Mouse (Mus musculus) forebrain, postnatal 0 days (tissue): ENCODE data around the gene Tnfrsf23. TPM values are rescaled to one million over a fixed set of nuclear protein-coding genes. Genes with fewer than 3 reads are reported as not detected.
"Not testable (repeated sequence)": the region's sequence is repeated elsewhere in the genome, so short reads cannot be mapped to it uniquely, and the experiment has no call there.

ENCODE experiments used
- ATAC-seq: fragments of 200-750 bp; cut with Nextera tagmentation; 2 replicates; pipeline ENCODE4 v1.8.0; 2017; ENCODE audit warnings: mild to moderate bottlenecking, moderate library complexity
- DNase-seq: peaks from one replicate; pipeline ENCODE4 v3.0.0-alpha.2; 2015
- H3K27ac ChIP-seq: fragments of 300-500 bp; sonication (generic); 2 replicates; pipeline ENCODE4 v1.5.1; 2014; ENCODE audit warnings: low read depth, mild to moderate bottlenecking, antibody characterized with exemption, low read length, moderate library complexity, mixed read lengths
- H3K27me3 ChIP-seq: fragments of 300-500 bp; sonication (generic); 2 replicates; pipeline ENCODE4 v1.6.1; 2014; ENCODE audit warnings: mild to moderate bottlenecking, low read length, mixed read lengths; ENCODE audit not compliant: insufficient read depth
- H3K36me3 ChIP-seq: fragments of 300-500 bp; sonication (generic); 2 replicates; pipeline ENCODE4 v1.6.1; 2014; ENCODE audit warnings: mild to moderate bottlenecking, moderate library complexity; ENCODE audit not compliant: insufficient read depth
- H3K4me1 ChIP-seq: fragments of 300-500 bp; sonication (generic); 2 replicates; pipeline ENCODE4 v1.6.1; 2014; ENCODE audit warnings: antibody characterized with exemption; ENCODE audit not compliant: insufficient read depth
- H3K4me2 ChIP-seq: fragments of 300-500 bp; sonication (generic); 2 replicates; pipeline ENCODE4 v1.6.1; 2014; ENCODE audit warnings: low read depth, mild to moderate bottlenecking, moderate library complexity
- H3K4me3 ChIP-seq: fragments of 300-500 bp; sonication (generic); 2 replicates; pipeline ENCODE4 v1.5.1; 2014; ENCODE audit warnings: low read depth, low read length, mixed read lengths
- H3K9ac ChIP-seq: fragments of 300-500 bp; sonication (generic); 2 replicates; pipeline ENCODE4 v1.6.1; 2014; ENCODE audit warnings: mild to moderate bottlenecking
- H3K9me3 ChIP-seq: fragments of 300-500 bp; sonication (generic); 2 replicates; pipeline ENCODE4 v1.6.1; 2016; ENCODE audit warnings: low read length
- CTCF ChIP-seq: sonication (generic); IDR thresholded peaks from 2 replicates; pipeline ENCODE4 v1.5.1; 2016; ENCODE audit warnings: antibody characterized with exemption, control low read depth, low read depth
- WGBS: fragments of 180-500 bp; shearing (Covaris S2); extraction: QIAGEN DNeasy Blood & Tissue Kit; methylation state at CpG from one replicate; pipeline ENCODE4 v1.1.7; 2014; 5-methylcytosine and 5-hydroxymethylcytosine counted together
- polyA plus RNA-seq: library from polyadenylated mRNA; unstranded; fragments of >200 nt; fragmentation: Nextera tagmentation; extraction: Ambion mirVana; gene quantifications from 2 replicates; pipeline ENCODE4 v1.2.1, GENCODE M21; 2015
- total RNA-seq: library from RNA; depleted of rRNA; stranded (reverse); fragments of >200 nt; gene quantifications from 2 replicates; pipeline ENCODE4 v1.2.3, GENCODE M21; 2014

The Tnfrsf23 gene
- total and polyA plus RNA-seq, 2 experiments from 2014 or later, result 0.54 to 1.9 TPM

DNA sequence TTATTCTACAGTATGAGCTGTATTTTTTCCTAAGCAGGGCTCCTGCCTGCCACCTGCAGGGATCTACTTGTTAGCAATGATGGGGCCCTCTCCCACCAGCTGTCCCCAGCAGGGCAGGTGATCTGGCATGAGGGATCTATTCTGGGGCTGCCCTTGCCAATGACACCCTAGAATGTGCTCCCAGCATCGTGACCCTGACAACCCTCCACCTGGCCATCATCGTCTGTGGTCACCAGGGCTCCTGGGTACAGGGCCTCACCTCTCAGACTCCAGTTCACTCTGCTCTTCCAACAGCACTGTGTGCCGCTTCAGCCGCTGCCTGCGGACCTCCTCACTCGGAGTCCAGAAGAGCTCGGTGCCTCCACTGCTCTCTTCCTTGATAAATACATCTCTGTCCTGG, 8.9 kb upstream of the Tnfrsf23 start:
- WGBS, result 95% methylated on average over 7 of the region's 7 CpGs
- peaks cover 92% of the 10 kb centered on the region for H3K36me3 ChIP-seq
- TF ChIP-seq CTCF, result no peak
- H3K27me3 ChIP-seq, result no peaks in the 10 kb centered on the region
- H3K9ac ChIP-seq, result no peak overlapping the region
- no peak overlapping the region for H3K27ac ChIP-seq
- no peaks in the 10 kb centered on the region for H3K4me1 ChIP-seq
- H3K4me2 ChIP-seq, result no peak overlapping the region
- no peaks in the 10 kb centered on the region for H3K9me3 ChIP-seq
- DNase-seq (no peak), ATAC-seq (no peak)
- no peak overlapping the region for H3K4me3 ChIP-seq

DNA sequence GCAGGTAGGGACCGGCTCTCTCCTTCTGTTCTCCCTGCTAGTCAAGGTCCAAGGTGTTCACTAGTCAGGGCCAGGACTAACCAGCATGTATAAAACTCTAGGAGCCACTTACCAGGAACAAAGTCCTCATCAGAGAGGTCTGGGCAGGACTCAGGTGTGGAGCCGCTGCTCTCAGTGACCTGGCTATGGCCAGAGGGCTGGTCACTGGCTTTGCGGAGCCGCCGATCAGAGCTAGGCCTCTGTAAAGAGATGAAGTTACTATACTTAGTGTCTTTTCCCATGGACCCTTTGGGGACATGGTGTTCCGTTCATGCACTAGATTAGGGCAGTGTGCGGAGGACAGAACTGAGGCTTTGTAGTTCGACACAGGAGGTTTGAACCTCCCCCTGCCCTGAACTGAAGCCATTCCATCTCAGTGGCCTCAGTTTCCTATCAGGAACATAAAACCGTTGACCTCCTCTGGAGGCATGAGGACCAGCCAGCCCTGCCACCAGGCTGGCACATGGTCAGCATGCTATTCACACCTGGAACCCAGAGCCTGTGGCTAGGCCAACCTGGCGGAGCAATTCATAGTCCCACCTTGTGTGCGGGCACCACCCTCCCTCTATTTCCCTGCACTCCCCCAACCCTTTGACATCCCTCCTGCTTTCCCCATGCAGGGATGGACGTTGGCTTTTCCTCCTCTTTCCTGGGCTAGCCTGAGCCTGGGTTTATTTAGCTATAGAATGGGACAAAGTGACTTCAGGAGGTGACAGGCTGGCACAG, 7.3 kb upstream of the Tnfrsf23 start:
- H3K27ac ChIP-seq, result no peak overlapping the region
- H3K4me3 ChIP-seq, result no peak overlapping the region
- H3K36me3 ChIP-seq, result peaks cover 88% of the 10 kb centered on the region
- H3K4me2 ChIP-seq, result no peak overlapping the region
- no peaks in the 10 kb centered on the region for H3K27me3 ChIP-seq
- H3K4me1 ChIP-seq, result no peaks in the 10 kb centered on the region
- no peak overlapping the region for H3K9ac ChIP-seq
- DNase-seq (no peak), ATAC-seq (no peak)
- 91% methylated on average over 12 of the region's 12 CpGs for WGBS
- TF ChIP-seq CTCF, result no peak
- H3K9me3 ChIP-seq, result no peaks in the 10 kb centered on the region

GRCm38 (mm10) chr7:143691909-143692308, 6.2 kb upstream of the Tnfrsf23 start:
- Histone ChIP-seq H3K9ac (no peak overlapping the region), H3K9me3 (no peaks in the 10 kb centered on the region), H3K27me3 (no peaks in the 10 kb centered on the region), H3K4me3 (no peak overlapping the region), H3K4me2 (no peak overlapping the region), H3K27ac (no peak overlapping the region), H3K36me3 (peaks cover 80% of the 10 kb centered on the region), H3K4me1 (no peaks in the 10 kb centered on the region)
- no peak for DNase-seq
- WGBS, result 96% methylated on average over 4 of the region's 4 CpGs
- ATAC-seq, result no peak
- TF ChIP-seq CTCF, result no peak

DNA sequence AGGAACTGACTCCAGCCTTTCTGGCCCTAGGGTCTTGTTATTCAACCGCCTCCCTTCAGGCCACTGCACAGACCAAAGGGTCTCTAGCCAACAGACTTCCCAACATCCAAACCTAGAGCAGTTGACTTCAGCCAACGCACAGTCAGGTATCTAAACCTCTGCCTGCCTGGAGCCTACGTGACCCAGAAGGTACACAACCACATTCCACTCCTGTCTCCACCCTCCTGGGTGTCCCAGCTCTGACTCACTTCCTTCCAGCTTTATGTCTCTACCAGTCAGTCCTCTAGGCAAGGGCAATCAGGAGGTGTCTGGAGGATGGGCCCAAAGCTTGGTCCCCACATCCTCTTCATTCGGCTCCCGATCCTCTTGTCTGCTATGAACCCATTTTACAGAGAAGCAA, 5.5 kb upstream of the Tnfrsf23 start:
- H3K9me3 ChIP-seq, result no peaks in the 10 kb centered on the region
- no peak overlapping the region for H3K4me3 ChIP-seq
- no peak overlapping the region for H3K4me2 ChIP-seq
- WGBS, result 94% methylated on average over 5 of the region's 5 CpGs
- peaks cover 74% of the 10 kb centered on the region for H3K36me3 ChIP-seq
- no peak for DNase-seq
- TF ChIP-seq CTCF, result no peak
- no peak overlapping the region for H3K9ac ChIP-seq
- H3K4me1 ChIP-seq, result no peaks in the 10 kb centered on the region
- no peak for ATAC-seq
- H3K27ac ChIP-seq, result no peak overlapping the region
- H3K27me3 ChIP-seq, result no peaks in the 10 kb centered on the region

DNA sequence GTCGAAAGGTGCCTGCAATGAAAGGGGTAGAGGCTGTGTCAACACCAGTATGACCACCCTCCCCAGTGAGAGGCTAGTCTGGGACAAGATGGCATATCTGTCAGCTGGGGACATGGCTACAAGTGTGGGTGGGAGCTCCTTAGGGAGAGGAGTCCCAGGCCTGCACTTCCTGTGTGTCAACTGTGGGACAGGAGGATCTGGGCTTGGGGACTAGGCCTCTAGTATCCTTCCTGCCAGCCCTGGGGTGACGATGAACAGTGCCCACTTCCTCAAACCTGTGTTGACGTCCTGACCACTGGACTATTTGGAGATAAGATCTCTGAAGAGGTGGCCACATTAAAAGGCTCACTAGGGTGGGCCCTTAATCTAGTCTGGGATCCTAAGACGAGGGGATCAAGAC, 4.3 kb upstream of the Tnfrsf23 start:
- DNase-seq (no peak), ATAC-seq (no peak)
- no peak overlapping the region for H3K9ac ChIP-seq
- no peaks in the 10 kb centered on the region for H3K27me3 ChIP-seq
- no peak overlapping the region for H3K4me2 ChIP-seq
- peaks cover 62% of the 10 kb centered on the region for H3K36me3 ChIP-seq
- TF ChIP-seq CTCF, result no peak
- no peaks in the 10 kb centered on the region for H3K9me3 ChIP-seq
- WGBS, result 70% methylated on average over 4 of the region's 4 CpGs
- no peaks in the 10 kb centered on the region for H3K4me1 ChIP-seq
- H3K4me3 ChIP-seq, result no peak overlapping the region
- no peak overlapping the region for H3K27ac ChIP-seq

GRCm38 (mm10) chr7:143689481-143689880, 3.8 kb upstream of the Tnfrsf23 start:
- WGBS, result 84% methylated on average over 7 of the region's 7 CpGs
- no peak for TF ChIP-seq CTCF

DNA sequence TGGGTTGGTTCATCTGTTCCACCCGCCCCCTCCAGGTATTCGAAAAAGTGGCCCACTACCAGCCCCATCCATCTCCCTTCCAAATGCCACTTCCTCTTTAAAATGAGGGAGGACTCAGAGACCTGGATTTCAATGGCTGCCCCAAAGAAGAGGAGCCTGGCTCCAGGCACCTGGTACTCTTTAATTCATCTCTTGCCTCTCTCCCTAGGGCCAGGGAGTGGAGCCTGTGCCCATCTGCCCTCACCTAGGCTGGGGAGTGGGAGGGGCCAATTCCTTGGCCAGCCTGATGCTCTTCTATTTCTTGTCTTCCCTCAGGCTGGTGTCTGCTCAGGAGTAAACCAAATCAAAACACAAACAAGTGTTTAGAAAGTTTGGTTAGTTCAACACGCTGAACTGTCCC, 1.0 kb upstream of the Tnfrsf23 start:
- H3K4me2 ChIP-seq, H3K27ac ChIP-seq, H3K9ac ChIP-seq, H3K27me3 ChIP-seq, ATAC-seq, H3K4me3 ChIP-seq, DNase-seq, H3K4me1 ChIP-seq, H3K9me3 ChIP-seq: not testable (repeated sequence)
- 94% methylated on average over 3 of the region's 3 CpGs for WGBS
- H3K36me3 ChIP-seq, result peaks cover 29% of the 10 kb centered on the region

More at GRCm38 (mm10) chr7:143689481-143689880, 3.8 kb upstream of the Tnfrsf23 start:
- Histone ChIP-seq H3K9ac (no peak overlapping the region), H3K36me3 (peaks cover 57% of the 10 kb centered on the region), H3K4me2 (no peak overlapping the region), H3K4me3 (no peak overlapping the region), H3K4me1 (no peaks in the 10 kb centered on the region), H3K9me3 (no peaks in the 10 kb centered on the region), H3K27me3 (no peaks in the 10 kb centered on the region), H3K27ac (no peak overlapping the region)
- ATAC-seq (no peak), DNase-seq (no peak)

DNA sequence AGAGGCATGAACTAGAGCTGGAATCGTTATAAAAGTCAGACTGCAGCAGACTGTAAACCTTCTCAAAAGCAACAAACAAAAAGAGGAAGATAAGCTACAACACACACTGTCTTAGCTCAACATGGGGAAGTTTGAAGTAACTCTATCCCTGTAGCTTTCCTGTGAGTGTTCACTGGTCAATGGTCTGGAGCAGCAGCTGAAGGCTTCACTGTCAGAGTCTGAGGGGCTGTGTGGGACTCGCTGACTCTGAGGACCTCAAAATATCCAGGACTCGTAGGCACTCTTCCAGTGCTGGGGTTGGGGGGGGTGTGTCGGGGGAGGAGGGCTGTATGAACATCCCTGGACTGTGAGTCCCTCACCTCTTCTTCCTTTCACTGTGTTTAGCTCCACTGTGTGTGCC, 519 bp upstream of the Tnfrsf23 start:
- not testable (repeated sequence) for H3K9me3 ChIP-seq, H3K27me3 ChIP-seq, ATAC-seq, H3K4me1 ChIP-seq, DNase-seq, H3K9ac ChIP-seq, H3K27ac ChIP-seq, H3K4me3 ChIP-seq, H3K4me2 ChIP-seq
- 60% methylated on average over 4 of the region's 4 CpGs for WGBS
- peaks cover 24% of the 10 kb centered on the region for H3K36me3 ChIP-seq

- H3K4me1 ChIP-seq, H3K27me3 ChIP-seq, H3K27ac ChIP-seq, H3K4me2 ChIP-seq, H3K9me3 ChIP-seq, ATAC-seq, H3K9ac ChIP-seq, H3K36me3 ChIP-seq, DNase-seq, H3K4me3 ChIP-seq: not testable (repeated sequence)
- 85% methylated on average over 1 of the region's 2 CpGs for WGBS
Measured at GRCm38 (mm10) chr7:143684569-143684968, 1.1 kb downstream of the Tnfrsf23 start.
